Mouse (Mus musculus) layer of hippocampus, adult 11-12 months (tissue): ENCODE measurements around the gene Slc2a9.
A peak's percentile ranks its signal among the peaks of the same experiment; 100 is the strongest.
"Not testable (repeated sequence)": the region's sequence is repeated elsewhere in the genome, so short reads cannot be mapped to it uniquely, and the experiment has no call there.

Experiments
- DNase-seq: peaks from one replicate; pipeline ENCODE4 v3.0.0; 2022; ENCODE audit warnings: low spot score

Slc2a9 gene

GRCm38 (mm10) chr5:38504116-38504515 lies 1.2 kb upstream of the Slc2a9 start:
- DNase-seq, result no peak

DNA sequence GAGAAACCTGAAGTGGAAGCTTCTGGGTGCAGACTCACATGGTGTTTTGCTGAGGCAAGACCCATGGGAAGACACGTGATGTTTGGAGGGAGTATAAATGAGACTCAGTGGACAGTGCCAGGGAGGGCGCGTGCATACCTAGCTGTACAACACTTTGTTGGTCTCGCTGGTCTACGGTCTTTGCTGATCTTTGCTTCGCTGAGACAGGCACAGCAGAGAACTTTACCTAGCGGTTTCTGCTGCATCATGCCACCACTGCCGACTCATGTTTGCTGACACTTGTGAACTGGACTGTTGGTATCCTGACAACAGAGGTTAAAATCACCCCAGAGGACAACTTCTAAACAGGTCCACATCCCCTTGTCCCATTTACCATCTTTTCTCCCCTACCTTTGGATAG lies 2.9 kb downstream of the Slc2a9 start:
- no peak for DNase-seq

DNA sequence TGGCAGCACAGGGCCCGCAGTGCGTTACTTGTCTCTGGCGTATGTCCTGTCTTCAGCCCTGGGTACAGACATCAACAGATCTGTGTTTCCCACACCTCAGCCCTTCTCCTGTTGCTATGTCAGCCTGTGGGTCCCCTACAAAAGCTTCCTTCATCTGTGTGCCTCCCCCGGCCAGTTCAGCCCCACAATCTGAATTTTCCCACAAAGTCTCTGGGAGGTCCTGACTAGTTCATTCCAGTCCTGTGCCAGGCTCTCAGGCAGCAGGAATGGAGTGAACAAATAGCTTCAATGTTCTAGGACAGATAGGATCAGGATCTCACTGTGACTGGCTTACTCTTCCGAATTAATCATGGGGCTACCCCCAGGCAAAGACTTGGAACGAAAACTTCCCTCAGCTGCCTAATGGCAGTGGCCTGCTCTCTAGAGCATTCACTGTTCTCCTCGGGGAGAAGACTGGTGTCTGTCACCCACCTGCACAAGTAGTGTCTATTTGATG lies 3.6 kb downstream of the Slc2a9 start:
- no peak for DNase-seq

- DNase-seq, result no peak
Measured at GRCm38 (mm10) chr5:38498479-38498878, 4.5 kb downstream of the Slc2a9 start.

DNA sequence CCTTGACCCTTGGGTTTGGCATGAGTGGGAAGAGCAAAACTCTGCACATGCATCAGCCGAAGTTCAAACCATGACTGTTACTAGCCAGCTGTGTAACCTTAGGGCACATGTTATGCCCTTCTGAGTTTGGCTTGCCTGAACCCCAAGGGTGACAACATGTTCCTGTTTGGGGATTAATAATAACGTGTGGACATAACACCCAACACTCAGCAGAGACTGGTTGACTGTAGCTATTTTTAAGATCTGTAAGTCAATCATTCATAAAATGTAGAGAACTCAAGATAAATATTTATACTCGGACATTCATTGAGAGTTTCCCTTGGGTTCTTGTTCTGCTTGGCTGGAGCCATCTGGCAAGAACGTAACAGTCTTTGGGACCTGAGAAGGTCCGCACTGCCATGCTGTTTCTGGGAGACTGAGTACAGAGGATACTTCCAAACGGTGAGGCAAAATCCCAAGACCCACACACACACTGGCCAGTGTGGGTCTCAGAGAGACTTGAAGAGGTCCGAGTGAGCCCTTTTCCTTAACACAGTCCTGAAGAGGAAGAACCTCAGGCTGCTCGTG lies 6.4 kb downstream of the Slc2a9 start:
- DNase-seq, result no peak

GRCm38 (mm10) chr5:38493890-38494289 lies 9.1 kb downstream of the Slc2a9 start:
- DNase-seq, result no peak

- DNase-seq, result no peak
Measured at GRCm38 (mm10) chr5:38491763-38492162, 11.2 kb downstream of the Slc2a9 start.

- no peak for DNase-seq
Measured at GRCm38 (mm10) chr5:38489739-38490138, 13.2 kb downstream of the Slc2a9 start.

DNA sequence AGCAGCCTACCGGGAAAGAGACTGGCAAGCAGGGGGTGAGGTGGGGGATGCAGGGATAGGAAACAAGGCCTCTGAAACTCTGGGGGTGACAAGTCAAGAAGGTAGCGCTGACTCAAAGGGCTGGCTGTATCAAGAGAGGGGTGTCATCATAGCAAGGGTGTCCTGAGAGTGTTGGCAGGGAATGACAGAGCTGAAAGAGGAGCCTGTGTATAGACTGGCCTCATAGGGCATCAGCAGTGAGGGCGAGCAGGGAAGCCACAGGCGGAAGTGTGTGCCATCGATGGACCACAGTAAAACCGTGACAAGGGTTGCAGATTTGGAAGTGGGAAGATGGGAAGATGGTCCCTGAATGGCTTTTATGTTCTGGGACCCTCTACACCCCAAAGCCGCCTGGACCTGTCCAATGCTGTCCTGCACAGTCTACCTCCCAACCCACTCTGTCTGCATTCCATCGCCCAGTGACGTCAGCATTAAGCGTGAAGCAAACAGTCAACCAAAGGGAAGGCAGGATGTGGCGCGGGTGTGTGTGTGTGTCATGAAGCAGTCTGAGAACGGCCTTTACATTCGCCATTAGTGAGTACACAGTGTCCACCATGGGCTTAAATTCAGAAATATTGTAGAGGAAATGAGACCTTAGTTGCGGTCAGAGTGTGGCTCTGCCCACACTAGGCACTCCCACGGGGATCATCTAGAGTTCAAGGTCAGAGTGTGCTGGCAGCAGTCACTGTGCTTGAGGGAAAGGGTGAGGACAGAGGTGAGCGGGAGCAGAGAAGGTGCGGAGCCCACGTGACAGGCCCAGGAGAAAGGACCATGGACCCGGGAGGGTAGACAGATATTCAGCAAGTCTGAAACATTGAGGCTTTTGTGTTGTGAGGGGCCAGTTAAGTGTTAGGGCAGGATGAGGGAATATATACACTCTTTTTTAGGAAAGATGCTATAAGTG lies 14.0 kb downstream of the Slc2a9 start:
- DNase-seq, result no peak

DNA sequence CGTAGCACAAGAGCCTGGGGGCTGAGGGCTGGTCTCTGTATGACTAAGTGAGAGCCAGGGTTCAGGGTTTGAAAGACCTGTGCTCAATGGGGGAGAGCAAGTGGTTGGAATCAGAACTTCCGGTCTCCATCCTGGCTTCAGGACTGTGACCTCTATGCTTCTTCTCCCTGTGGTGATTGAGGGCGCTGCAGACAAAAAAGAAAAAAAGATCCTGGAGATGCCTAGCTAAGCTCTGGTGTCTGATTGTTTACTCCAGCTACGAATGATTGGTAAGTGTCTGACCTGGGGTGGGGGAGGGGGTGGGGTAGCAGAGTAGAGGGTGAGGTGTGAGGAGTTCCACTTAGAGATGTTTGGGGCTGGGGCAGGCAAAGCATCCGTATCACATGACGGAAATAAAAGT lies 14.9 kb downstream of the Slc2a9 start:
- no peak for DNase-seq

GRCm38 (mm10) chr5:38487247-38487646 lies 15.7 kb downstream of the Slc2a9 start:
- no peak for DNase-seq

- no peak for DNase-seq
Measured at GRCm38 (mm10) chr5:38485946-38486345, 17.0 kb downstream of the Slc2a9 start.

DNA sequence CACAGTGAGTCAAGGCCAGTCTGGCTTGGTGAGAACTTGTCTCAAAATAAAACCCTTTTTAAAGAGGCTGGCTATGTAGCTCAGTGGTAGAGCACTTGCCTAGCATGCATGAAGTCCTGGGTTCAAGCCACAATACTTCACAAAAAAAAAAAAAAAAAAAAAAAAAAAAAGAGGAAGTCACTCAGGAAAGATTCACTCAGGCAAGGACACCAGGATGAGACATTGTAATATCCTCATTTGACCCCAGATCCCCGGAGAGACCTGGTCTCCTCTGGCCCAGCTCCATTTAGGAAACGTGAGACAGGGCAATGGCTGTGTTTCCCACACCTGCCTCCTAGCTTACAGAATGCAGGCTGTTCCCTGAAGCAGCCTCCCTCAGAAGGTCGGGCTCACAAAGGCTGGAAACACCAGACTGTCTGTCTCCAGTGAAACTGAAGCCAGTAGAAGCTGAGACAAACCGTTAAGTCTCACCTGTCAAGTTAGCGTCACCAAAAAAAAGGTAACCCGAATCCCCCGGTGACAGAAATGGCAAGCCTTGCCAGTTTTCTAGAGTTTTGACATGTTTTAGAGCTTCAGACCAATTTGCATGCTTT lies 19.3 kb downstream of the Slc2a9 start:
- no peak for DNase-seq

- no peak for DNase-seq
Measured at GRCm38 (mm10) chr5:38480822-38481707, 21.9 kb downstream of the Slc2a9 start.

DNA sequence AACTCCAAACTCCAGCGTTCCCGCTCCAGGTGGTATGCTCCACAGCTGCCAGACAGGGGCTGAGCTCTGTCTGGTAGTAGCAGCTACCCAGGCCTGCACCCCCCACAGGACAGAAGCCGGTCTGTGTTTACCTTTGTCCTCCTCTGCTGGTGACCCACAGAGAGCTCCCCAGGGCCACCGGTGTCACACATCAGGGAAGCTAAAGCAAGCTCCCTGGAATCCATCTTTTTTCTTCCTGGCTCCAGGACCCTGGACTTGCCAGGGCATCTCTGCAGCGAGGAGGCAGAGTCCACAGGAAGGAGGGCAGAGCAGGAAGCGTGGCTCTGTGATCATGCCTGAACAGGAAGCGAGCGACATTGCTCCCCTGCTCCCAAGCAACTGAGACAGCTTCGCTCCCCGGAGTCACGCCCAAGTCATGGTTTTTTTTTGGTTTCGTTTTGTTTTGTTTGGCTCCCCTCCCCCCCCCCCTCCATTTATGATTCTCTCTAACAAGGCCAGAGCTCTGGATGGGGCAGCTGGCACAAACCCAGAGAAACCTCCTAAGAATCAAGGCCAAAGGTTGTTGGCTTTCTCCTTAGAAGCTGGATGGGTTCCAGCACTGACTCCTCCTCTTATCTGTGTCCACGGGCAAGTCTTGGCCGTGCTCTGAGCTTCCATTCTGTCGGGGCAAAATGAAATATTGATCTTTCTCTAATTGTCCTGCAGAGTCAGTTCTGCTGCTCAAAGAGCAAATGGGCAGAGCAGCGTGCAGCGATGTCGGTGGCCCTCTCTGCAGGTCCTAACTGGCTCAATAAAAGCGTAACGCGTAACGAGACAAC lies 22.8 kb downstream of the Slc2a9 start:
- DNase-seq, result peak; percentile 32

- DNase-seq, result not testable (repeated sequence)
Measured at GRCm38 (mm10) chr5:38479545-38479907, 23.4 kb downstream of the Slc2a9 start.

- no peak for DNase-seq
Measured at GRCm38 (mm10) chr5:38479027-38479426, 23.9 kb downstream of the Slc2a9 start.

DNA sequence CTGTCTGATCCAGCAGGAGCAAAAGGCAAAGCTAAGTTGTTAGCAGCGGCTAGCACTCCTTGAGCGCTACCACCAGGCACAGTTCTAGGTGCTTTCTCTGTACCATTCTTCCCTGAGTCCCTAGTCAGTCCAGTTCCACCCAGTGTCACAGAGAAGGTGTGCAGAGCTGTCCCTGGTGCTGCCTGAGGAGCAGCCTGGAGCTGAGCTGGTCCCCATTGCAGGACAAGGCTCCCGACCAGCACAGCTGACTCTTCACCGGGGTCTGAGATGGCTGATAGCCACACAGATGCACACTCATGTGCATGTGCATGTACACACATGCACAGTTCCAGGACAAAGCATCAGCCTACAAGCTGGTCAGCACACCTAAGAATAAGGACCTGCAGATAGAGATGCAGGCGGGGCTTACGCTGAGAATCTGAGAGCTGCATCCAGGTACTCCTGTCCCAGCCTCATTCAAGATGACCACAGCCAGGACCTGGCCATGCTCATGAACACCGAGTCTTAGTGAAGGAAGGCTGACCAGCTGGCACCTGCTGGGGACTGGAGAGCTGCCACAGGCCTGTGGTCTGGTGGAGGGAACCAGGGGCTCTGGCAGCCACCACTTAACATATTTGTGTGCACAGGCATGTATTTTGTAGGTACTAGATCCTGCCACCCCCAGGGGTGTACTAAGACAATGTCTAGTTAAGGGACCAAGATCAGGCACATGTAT lies 25.1 kb downstream of the Slc2a9 start:
- DNase-seq, result no peak

- peak; percentile 72 for DNase-seq
Measured at GRCm38 (mm10) chr5:38476861-38477565, 25.9 kb downstream of the Slc2a9 start.

- DNase-seq, result no peak
Measured at GRCm38 (mm10) chr5:38470881-38471280, 32.1 kb downstream of the Slc2a9 start.
